Mouse (Mus musculus) B cell, adult (primary cell): ENCODE results near the gene Olfr1234. TPM values are rescaled to one million over a fixed set of nuclear protein-coding genes. Genes with fewer than 3 reads are reported as not detected.

Experiments
- total RNA-seq: library from RNA; stranded (reverse); gene quantifications from 4 replicates; pipeline ENCODE4 v1.2.4, GENCODE M21; 2023; ENCODE audit not compliant: inconsistent age

Gene Olfr1234
- not detected in 4 replicates for total RNA-seq

GRCm38 (mm10) chr2:89364765-89365164, at the start of gene Olfr1234:
Olfr1234 (minus strand) TSS chr2:89364865.

GRCm38 (mm10) chr2:89409576-89409975, 44.9 kb upstream of the Olfr1234 start, which contains the start of gene Olfr1238:
Olfr1238 (minus strand) TSS chr2:89409676.

GRCm38 (mm10) chr2:89342298-89342697, 22.4 kb downstream of the Olfr1234 start, which contains the start of gene Olfr1233:
Olfr1233 (minus strand) TSS chr2:89342398.

GRCm38 (mm10) chr2:89329575-89329974, 35.1 kb downstream of the Olfr1234 start, which contains the start of gene Olfr1232:
Olfr1232 (minus strand) TSS chr2:89329675.

Other genes starting within 250 kb of the Olfr1234 start
- not detected in 4 replicates for gene Olfr1221, start 247.6 kb downstream of the Olfr1234 start, total RNA-seq
- not detected in 4 replicates for gene Olfr1222, start 231.8 kb downstream of the Olfr1234 start, total RNA-seq
- not detected in 4 replicates for gene Olfr1223, start 213.3 kb downstream of the Olfr1234 start, total RNA-seq
- gene Olfr1224-ps1, start 200.8 kb downstream of the Olfr1234 start, total RNA-seq = not detected in 4 replicates
- not detected in 4 replicates for gene Olfr1225, start 190.2 kb downstream of the Olfr1234 start, total RNA-seq
- gene Olfr1226, start 164.8 kb downstream of the Olfr1234 start, total RNA-seq = not detected in 4 replicates
- not detected in 4 replicates for gene Olfr1228, start 110.8 kb downstream of the Olfr1234 start, total RNA-seq
- gene Olfr1229, start 76.9 kb downstream of the Olfr1234 start, total RNA-seq = not detected in 4 replicates
- not detected in 4 replicates for gene Olfr1230, start 67.6 kb downstream of the Olfr1234 start, total RNA-seq
- not detected in 4 replicates for gene Olfr1231, start 57.8 kb downstream of the Olfr1234 start, total RNA-seq
- not detected in 4 replicates for gene Olfr1232, start 35.2 kb downstream of the Olfr1234 start, total RNA-seq
- gene Olfr1233, start 22.5 kb downstream of the Olfr1234 start, total RNA-seq = not detected in 4 replicates
- 0.09 TPM in 1 of 4 replicates, not detected in the others for gene Olfr1238, start 44.8 kb upstream of the Olfr1234 start, total RNA-seq
- gene Olfr1239, start 55.5 kb upstream of the Olfr1234 start, total RNA-seq = not detected in 4 replicates
- gene Olfr1240, start 78.1 kb upstream of the Olfr1234 start, total RNA-seq = not detected in 4 replicates
- not detected in 4 replicates for gene Olfr1241, start 122.3 kb upstream of the Olfr1234 start, total RNA-seq
- not detected in 4 replicates for gene Olfr1242, start 133.5 kb upstream of the Olfr1234 start, total RNA-seq
- not detected in 4 replicates for gene Olfr1243, start 166.6 kb upstream of the Olfr1234 start, total RNA-seq
- gene Olfr1245, start 213.6 kb upstream of the Olfr1234 start, total RNA-seq = not detected in 4 replicates
- not detected in 4 replicates for gene Olfr1246, start 228.3 kb upstream of the Olfr1234 start, total RNA-seq
- gene Olfr1247, start 249.3 kb upstream of the Olfr1234 start, total RNA-seq = 0.12 TPM in 1 of 4 replicates, not detected in the others